Mouse (Mus musculus) testis, adult 2 months (tissue): ENCODE data around the gene Tmem204.

ENCODE experiments used
- CTCF ChIP-seq: fragments of 200-500 bp; IDR thresholded peaks from 2 replicates; pipeline ENCODE4 v1.5.1; 2012; ENCODE audit warnings: low read depth, mild to moderate bottlenecking, inconsistent platforms, low read length, moderate library complexity; ENCODE audit not compliant: control insufficient read depth, insufficient read depth, insufficient replicate concordance
- POLR2A ChIP-seq: fragments of 200-500 bp; IDR thresholded peaks from 2 replicates; pipeline ENCODE4 v1.6.1; 2012; ENCODE audit warnings: low read depth, mild to moderate bottlenecking, inconsistent platforms, low read length, moderate library complexity; ENCODE audit not compliant: control insufficient read depth

DNA sequence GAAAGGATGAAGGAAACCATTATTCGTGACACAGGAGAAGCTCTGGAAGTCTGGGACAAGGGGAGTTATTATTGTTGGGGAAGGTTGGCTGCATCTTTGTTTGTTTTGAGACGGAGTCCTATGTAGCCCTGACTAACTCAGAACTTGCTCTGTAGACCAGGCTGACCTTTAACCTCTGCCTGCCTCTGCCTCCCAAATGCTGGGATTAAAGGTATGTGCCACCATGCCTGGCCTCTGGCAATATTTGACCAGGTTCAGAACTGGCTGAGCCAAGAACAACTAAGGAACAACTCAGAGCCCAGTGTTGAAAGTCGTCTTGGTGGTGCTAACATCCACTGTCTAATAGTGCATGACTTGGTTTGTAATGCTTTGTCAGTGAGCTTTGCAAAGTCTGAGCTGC, 18.2 kb downstream of the Tmem204 start:
- TF ChIP-seq POLR2A: no peak
- TF ChIP-seq CTCF: no peak
